Mouse (Mus musculus) colon, adult 2 months (tissue): ENCODE measurements around the gene Igsf9b. TPM values are rescaled to one million over a fixed set of nuclear protein-coding genes. Genes with fewer than 3 reads are reported as not detected.

ENCODE experiments used
- polyA plus RNA-seq: library from polyadenylated mRNA; depleted of rRNA; stranded (reverse); fragments of >200 nt; gene quantifications from 2 replicates; pipeline ENCODE4 v1.2.3, GENCODE M21; 2012; rRNA removed

Gene Igsf9b
- polyA plus RNA-seq, result 5.1 and 6.4 TPM in 2 replicates

GRCm38 (mm10) chr9:27298411-27299285, at the start of gene Igsf9b:
Gene Igsf9b (plus strand): TSS chr9:27299204.

DNA sequence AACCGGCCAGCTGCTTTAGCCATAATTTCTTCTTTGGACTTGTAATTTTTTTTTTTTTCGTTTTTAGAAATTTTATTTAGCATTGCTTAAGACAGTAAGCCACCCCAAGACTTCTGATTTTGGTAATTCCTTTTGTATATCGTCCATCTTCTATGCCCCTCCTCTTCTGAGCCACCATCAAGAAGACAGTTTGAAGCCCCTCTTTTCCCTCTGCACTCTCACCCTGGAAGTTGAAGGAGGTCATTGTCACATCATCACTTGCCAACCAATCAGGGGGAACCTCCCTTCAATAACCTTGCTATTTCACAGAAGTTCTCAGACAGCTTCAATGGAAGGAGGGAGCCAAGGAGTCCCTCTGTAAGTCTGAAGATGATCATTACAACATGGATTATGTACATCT, 97.5 kb downstream of the Igsf9b start, which contains the start of gene Spata19:
Gene Spata19, plus strand, starts transcription at position 301 of the 400 bp plus-strand sequence.

Other genes starting within 250 kb of the Igsf9b start
- gene Jam3, start 143.8 kb upstream of the Igsf9b start, polyA plus RNA-seq, result 9.1 and 9.9 TPM in 2 replicates
- not detected in 2 replicates for gene Spata19, start 97.6 kb downstream of the Igsf9b start, polyA plus RNA-seq